Mouse (Mus musculus) forebrain, embryonic 12.5 days (tissue): Measurements from ENCODE around the gene Rpgr. TPM values are rescaled to one million over a fixed set of nuclear protein-coding genes. Genes with fewer than 3 reads are reported as not detected.

Source experiments
- ATAC-seq: fragments of 200-750 bp; cut with Nextera tagmentation; 2 replicates; pipeline ENCODE4 v1.8.0; 2017; ENCODE audit warnings: moderate TSS enrichment; ENCODE audit not compliant: low FRiP score
- H3K27ac ChIP-seq: fragments of 300-500 bp; sonication (generic); 2 replicates; pipeline ENCODE4 v1.5.1; 2016; ENCODE audit warnings: mild to moderate bottlenecking
- H3K27me3 ChIP-seq: fragments of 300-500 bp; sonication (generic); 2 replicates; pipeline ENCODE4 v1.6.1; 2016; ENCODE audit warnings: mild to moderate bottlenecking
- H3K36me3 ChIP-seq: fragments of 300-500 bp; sonication (generic); replicated peaks from 2 replicates; pipeline ENCODE4 v1.6.1; 2016; ENCODE audit warnings: mild to moderate bottlenecking
- H3K4me1 ChIP-seq: fragments of 300-500 bp; sonication (generic); 2 replicates; pipeline ENCODE4 v1.6.1; 2016
- H3K4me2 ChIP-seq: fragments of 300-500 bp; sonication (generic); 2 replicates; pipeline ENCODE4 v1.6.1; 2016; ENCODE audit warnings: mild to moderate bottlenecking, moderate library complexity
- H3K4me3 ChIP-seq: fragments of 300-500 bp; sonication (generic); replicated peaks from 2 replicates; pipeline ENCODE4 v1.5.1; 2016; ENCODE audit warnings: mild to moderate bottlenecking
- H3K9ac ChIP-seq: fragments of 300-500 bp; sonication (generic); 2 replicates; pipeline ENCODE4 v1.6.1; 2016; ENCODE audit warnings: mild to moderate bottlenecking
- H3K9me3 ChIP-seq: fragments of 300-500 bp; sonication (generic); 2 replicates; pipeline ENCODE4 v1.6.1; 2016
- WGBS: fragments of 180-500 bp; shearing (Covaris S2); methylation state at CpG from one replicate; pipeline ENCODE4 v1.1.7; 2016; 5-methylcytosine and 5-hydroxymethylcytosine counted together
- polyA plus RNA-seq: library from polyadenylated mRNA; unstranded; fragments of >200 nt; fragmentation: Nextera tagmentation; extraction: Ambion mirVana; gene quantifications from 2 replicates; pipeline ENCODE4 v1.2.1, GENCODE M21; 2016

The Rpgr gene
- polyA plus RNA-seq = 39.3 and 44.1 TPM in 2 replicates

GRCm38 (mm10) chrX:10216410-10216949 is at the start of gene Rpgr:
Rpgr (minus strand) TSS chrX:10216920.
- Histone ChIP-seq H3K27ac (peak within 1 kb of the TSS; percentile 69), H3K9ac (peak within 1 kb of the TSS; percentile 59), H3K9me3 (no peaks in the 10 kb centered on the region), H3K36me3 (no peaks in the 10 kb centered on the region), H3K4me1 (peaks cover 3% of the 10 kb centered on the region; the same call in 1 of the 2 replicates), H3K27me3 (no peaks in the 10 kb centered on the region), H3K4me2 (peak within 1 kb of the TSS; percentile 55), H3K4me3 (peak within 1 kb of the TSS; percentile 49)
- 16% methylated on average over 43 of the region's 47 CpGs for WGBS
- ATAC-seq = peak; percentile 98

GRCm38 (mm10) chrX:10258260-10258659 is 41.5 kb upstream of the Rpgr start:
- H3K27me3 ChIP-seq = no peaks in the 10 kb centered on the region
- ATAC-seq = no peak
- no peaks in the 10 kb centered on the region for H3K36me3 ChIP-seq
- 61% methylated on average over 5 of the region's 5 CpGs for WGBS
- no peak overlapping the region for H3K4me3 ChIP-seq
- H3K27ac ChIP-seq = no peak overlapping the region
- no peaks in the 10 kb centered on the region for H3K4me1 ChIP-seq
- H3K9me3 ChIP-seq = no peaks in the 10 kb centered on the region
- H3K9ac ChIP-seq = no peak overlapping the region
- no peak overlapping the region for H3K4me2 ChIP-seq

GRCm38 (mm10) chrX:10257774-10258173 is 41.1 kb upstream of the Rpgr start:
- H3K9ac ChIP-seq = no peak overlapping the region
- no peaks in the 10 kb centered on the region for H3K27me3 ChIP-seq
- no peaks in the 10 kb centered on the region for H3K4me1 ChIP-seq
- H3K36me3 ChIP-seq = no peaks in the 10 kb centered on the region
- no peak overlapping the region for H3K27ac ChIP-seq
- WGBS = 85% methylated on average over 1 of the region's 1 CpGs
- no peak for ATAC-seq
- H3K4me2 ChIP-seq = no peak overlapping the region
- H3K9me3 ChIP-seq = no peaks in the 10 kb centered on the region
- H3K4me3 ChIP-seq = no peak overlapping the region

- Histone ChIP-seq H3K9me3 (no peaks in the 10 kb centered on the region), H3K4me1 (no peaks in the 10 kb centered on the region), H3K27ac (no peak within 1 kb of the TSS), H3K4me2 (no peak within 1 kb of the TSS), H3K4me3 (no peak within 1 kb of the TSS), H3K36me3 (no peaks in the 10 kb centered on the region), H3K9ac (no peak within 1 kb of the TSS), H3K27me3 (no peaks in the 10 kb centered on the region)
- ATAC-seq = no peak
- 40% methylated on average over 2 of the region's 2 CpGs for WGBS
Observed at GRCm38 (mm10) chrX:10251852-10252504, 35.3 kb upstream of the Rpgr start, which contains the start of gene Otc. Otc (plus strand) TSS chrX:10252305.

GRCm38 (mm10) chrX:10251357-10251756 is 34.6 kb upstream of the Rpgr start:
- Histone ChIP-seq H3K27me3 (no peaks in the 10 kb centered on the region), H3K4me1 (no peaks in the 10 kb centered on the region), H3K9me3 (no peaks in the 10 kb centered on the region), H3K9ac (no peak overlapping the region), H3K4me3 (no peak overlapping the region), H3K4me2 (no peak overlapping the region), H3K36me3 (no peaks in the 10 kb centered on the region), H3K27ac (no peak overlapping the region)
- no peak for ATAC-seq

- no peaks in the 10 kb centered on the region for H3K9me3 ChIP-seq
- H3K27ac ChIP-seq = no peak overlapping the region
- ATAC-seq = no peak
- WGBS = 73% methylated on average over 3 of the region's 3 CpGs
- H3K9ac ChIP-seq = no peak overlapping the region
- no peak overlapping the region for H3K4me3 ChIP-seq
- no peaks in the 10 kb centered on the region for H3K4me1 ChIP-seq
- H3K4me2 ChIP-seq = no peak overlapping the region
- no peaks in the 10 kb centered on the region for H3K36me3 ChIP-seq
- H3K27me3 ChIP-seq = no peaks in the 10 kb centered on the region
Observed at GRCm38 (mm10) chrX:10243916-10244315, 27.2 kb upstream of the Rpgr start.

GRCm38 (mm10) chrX:10239515-10239914 is 22.8 kb upstream of the Rpgr start:
- no peak for ATAC-seq
- Histone ChIP-seq H3K4me3 (no peak overlapping the region), H3K27me3 (no peaks in the 10 kb centered on the region), H3K9me3 (no peaks in the 10 kb centered on the region), H3K27ac (no peak overlapping the region), H3K4me2 (no peak overlapping the region), H3K36me3 (no peaks in the 10 kb centered on the region), H3K4me1 (no peaks in the 10 kb centered on the region), H3K9ac (no peak overlapping the region)
- WGBS = 43% methylated on average over 4 of the region's 4 CpGs

GRCm38 (mm10) chrX:10234617-10235016 is 17.9 kb upstream of the Rpgr start:
- H3K4me3 ChIP-seq = no peak overlapping the region
- no peaks in the 10 kb centered on the region for H3K4me1 ChIP-seq
- ATAC-seq = no peak
- WGBS = 66% methylated on average over 3 of the region's 3 CpGs
- no peaks in the 10 kb centered on the region for H3K27me3 ChIP-seq
- no peaks in the 10 kb centered on the region for H3K9me3 ChIP-seq
- H3K36me3 ChIP-seq = no peaks in the 10 kb centered on the region
- H3K27ac ChIP-seq = no peak overlapping the region
- no peak overlapping the region for H3K4me2 ChIP-seq
- no peak overlapping the region for H3K9ac ChIP-seq

GRCm38 (mm10) chrX:10233051-10233450 is 16.3 kb upstream of the Rpgr start:
- no peaks in the 10 kb centered on the region for H3K9me3 ChIP-seq
- H3K36me3 ChIP-seq = no peaks in the 10 kb centered on the region
- H3K4me1 ChIP-seq = no peaks in the 10 kb centered on the region
- no peak for ATAC-seq
- H3K27me3 ChIP-seq = no peaks in the 10 kb centered on the region
- H3K4me3 ChIP-seq = no peak overlapping the region
- WGBS = 83% methylated on average over 2 of the region's 2 CpGs
- no peak overlapping the region for H3K4me2 ChIP-seq
- no peak overlapping the region for H3K9ac ChIP-seq
- no peak overlapping the region for H3K27ac ChIP-seq

GRCm38 (mm10) chrX:10219281-10219680 is 2.6 kb upstream of the Rpgr start:
- Histone ChIP-seq H3K27me3 (no peaks in the 10 kb centered on the region), H3K4me1 (peaks cover 3% of the 10 kb centered on the region; the same call in 1 of the 2 replicates), H3K4me3 (no peak overlapping the region), H3K36me3 (no peaks in the 10 kb centered on the region), H3K9ac (no peak overlapping the region), H3K27ac (no peak overlapping the region), H3K9me3 (no peaks in the 10 kb centered on the region), H3K4me2 (no peak overlapping the region)
- WGBS = 68% methylated on average over 6 of the region's 6 CpGs
- ATAC-seq = no peak

GRCm38 (mm10) chrX:10215972-10216371 is 748 bp downstream of the Rpgr start:
- H3K27ac ChIP-seq = peak overlapping the region; percentile 69
- no peaks in the 10 kb centered on the region for H3K36me3 ChIP-seq
- H3K9me3 ChIP-seq = no peaks in the 10 kb centered on the region
- H3K9ac ChIP-seq = peak overlapping the region; percentile 59
- peaks cover 3% of the 10 kb centered on the region; the same call in 1 of the 2 replicates for H3K4me1 ChIP-seq
- peak overlapping the region; percentile 55 for H3K4me2 ChIP-seq
- no peaks in the 10 kb centered on the region for H3K27me3 ChIP-seq
- H3K4me3 ChIP-seq = peak overlapping the region; percentile 49
- 19% methylated on average over 16 of the region's 16 CpGs for WGBS
- peak; percentile 44 for ATAC-seq

GRCm38 (mm10) chrX:10205937-10206336 is 10.8 kb downstream of the Rpgr start:
- Histone ChIP-seq H3K36me3 (peaks cover 3% of the 10 kb centered on the region), H3K27me3 (no peaks in the 10 kb centered on the region), H3K4me1 (no peaks in the 10 kb centered on the region), H3K9me3 (no peaks in the 10 kb centered on the region), H3K4me3 (no peak overlapping the region), H3K27ac (no peak overlapping the region), H3K9ac (no peak overlapping the region), H3K4me2 (no peak overlapping the region)
- no peak for ATAC-seq
- 82% methylated on average over 5 of the region's 5 CpGs for WGBS

- Histone ChIP-seq H3K9ac (no peak overlapping the region), H3K9me3 (no peaks in the 10 kb centered on the region), H3K27ac (no peak overlapping the region), H3K4me3 (no peak overlapping the region), H3K4me1 (no peaks in the 10 kb centered on the region), H3K36me3 (peaks cover 3% of the 10 kb centered on the region), H3K27me3 (no peaks in the 10 kb centered on the region), H3K4me2 (no peak overlapping the region)
- 33% methylated on average over 2 of the region's 2 CpGs for WGBS
- no peak for ATAC-seq
Observed at GRCm38 (mm10) chrX:10201289-10201688, 15.4 kb downstream of the Rpgr start.
